Mouse (Mus musculus): Measurements from ENCODE around the gene Hyal1. TPM values are rescaled to one million over a fixed set of nuclear protein-coding genes. Genes with fewer than 3 reads are reported as not detected.

The Hyal1 gene
- polyA plus RNA-seq, 1 experiment from 2014 or later: 4.6 TPM

GRCm38 (mm10) chr9:107615035-107615434 lies 38.3 kb downstream of the Hyal1 start:
- WGBS: 61% methylated on average over 4 of the region's 4 CpGs
- Histone ChIP-seq H3K9me3 (ENCODE audit: control insufficient read depth, low read length) (no peaks in the 10 kb centered on the region), H3K4me3 (ENCODE audit: control insufficient read depth in 1 of 2, insufficient read depth in 1 of 2, low read depth in 1 of 2, low read length in 2 of 2) (no peak overlapping the region), H3K27ac (replicated peaks in 1 of 2; ENCODE audit: control insufficient read depth in 1 of 2, insufficient read depth in 1 of 2, low read depth in 2 of 2, low read length in 2 of 2) (peak overlapping the region in 1 of 2 experiments; percentile 94; a peak in 1 of 4 replicates), H3K4me2 (ENCODE audit: low read length) (no peak overlapping the region), H3K4me1 (ENCODE audit: control insufficient read depth in 2 of 2, insufficient read depth in 2 of 2, low read length in 2 of 2) (peaks cover 39 to 58% of the 10 kb centered on the region in 2 experiments), H3K27me3 (ENCODE audit: control insufficient read depth, insufficient read depth, low read length) (no peaks in the 10 kb centered on the region), H3K36me3 (ENCODE audit: control insufficient read depth, insufficient read depth, low read length) (peaks cover 63% of the 10 kb centered on the region), H3K9ac (ENCODE audit: low read length) (0 out of 2 replicates have a peak overlapping the region, but pooled peaks have one; percentile 34)
- no peak for ATAC-seq (ENCODE audit: insufficient number of reproducible peaks, insufficient read depth, low FRiP score, low read depth)

DNA sequence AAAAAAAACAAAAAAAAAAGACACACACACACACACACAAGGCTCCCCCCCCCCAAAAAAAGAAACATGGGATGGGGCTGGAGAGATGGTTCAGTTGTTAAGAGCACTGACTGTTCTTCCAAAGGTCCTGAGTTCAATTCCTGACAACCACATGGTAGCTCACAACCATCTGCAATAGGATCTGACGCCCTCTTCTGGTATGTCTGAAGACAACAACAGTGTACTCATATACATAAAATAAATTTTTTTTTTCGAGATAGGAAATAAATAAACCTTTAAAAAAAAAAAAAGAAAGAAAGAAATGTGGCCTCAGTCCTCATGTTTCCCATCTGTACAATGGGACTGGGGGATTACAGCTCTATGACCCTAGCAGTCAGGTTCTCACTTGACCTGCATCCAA lies 40.7 kb downstream of the Hyal1 start:
- Histone ChIP-seq H3K4me2 (ENCODE audit: low read length) (no peak overlapping the region), H3K4me1 (ENCODE audit: control insufficient read depth in 2 of 2, insufficient read depth in 2 of 2, low read length in 2 of 2) (peaks cover 31 to 54% of the 10 kb centered on the region in 2 experiments), H3K27me3 (ENCODE audit: control insufficient read depth, insufficient read depth, low read length) (no peaks in the 10 kb centered on the region), H3K36me3 (ENCODE audit: control insufficient read depth, insufficient read depth, low read length) (peaks cover 76% of the 10 kb centered on the region), H3K9me3 (ENCODE audit: control insufficient read depth, low read length) (no peaks in the 10 kb centered on the region), H3K27ac (replicated peaks in 1 of 2; ENCODE audit: control insufficient read depth in 1 of 2, insufficient read depth in 1 of 2, low read depth in 2 of 2, low read length in 2 of 2) (peak overlapping the region; percentile 94 to 97), H3K4me3 (ENCODE audit: control insufficient read depth in 1 of 2, insufficient read depth in 1 of 2, low read depth in 1 of 2, low read length in 2 of 2) (no peak overlapping the region), H3K9ac (ENCODE audit: low read length) (no peak overlapping the region; the same call in 1 of the 2 replicates)
- no peak for ATAC-seq (ENCODE audit: insufficient number of reproducible peaks, insufficient read depth, low FRiP score, low read depth)
- WGBS: 68% methylated on average over 2 of the region's 2 CpGs

- Histone ChIP-seq H3K9ac (ENCODE audit: low read length) (peak overlapping the region; percentile 56), H3K27me3 (ENCODE audit: control insufficient read depth, insufficient read depth, low read length) (no peaks in the 10 kb centered on the region), H3K9me3 (ENCODE audit: control insufficient read depth, low read length) (no peaks in the 10 kb centered on the region), H3K4me3 (ENCODE audit: control insufficient read depth in 1 of 2, insufficient read depth in 1 of 2, low read depth in 1 of 2, low read length in 2 of 2) (no peak overlapping the region), H3K4me1 (ENCODE audit: control insufficient read depth in 2 of 2, insufficient read depth in 2 of 2, low read length in 2 of 2) (peaks cover 31 to 51% of the 10 kb centered on the region in 2 experiments), H3K27ac (replicated peaks in 1 of 2; ENCODE audit: control insufficient read depth in 1 of 2, insufficient read depth in 1 of 2, low read depth in 2 of 2, low read length in 2 of 2) (peak overlapping the region; percentile 94 to 97), H3K4me2 (ENCODE audit: low read length) (peak overlapping the region; percentile 4), H3K36me3 (ENCODE audit: control insufficient read depth, insufficient read depth, low read length) (peaks cover 82% of the 10 kb centered on the region)
- 62% methylated on average over 6 of the region's 6 CpGs for WGBS
- no peak for ATAC-seq (ENCODE audit: insufficient number of reproducible peaks, insufficient read depth, low FRiP score, low read depth)
Measured at GRCm38 (mm10) chr9:107618098-107618497, 41.4 kb downstream of the Hyal1 start.

- Histone ChIP-seq H3K4me1 (ENCODE audit: control insufficient read depth in 2 of 2, insufficient read depth in 2 of 2, low read length in 2 of 2) (peaks cover 33 to 56% of the 10 kb centered on the region in 2 experiments), H3K9me3 (ENCODE audit: control insufficient read depth, low read length) (no peaks in the 10 kb centered on the region), H3K36me3 (ENCODE audit: control insufficient read depth, insufficient read depth, low read length) (peaks cover 87% of the 10 kb centered on the region), H3K27me3 (ENCODE audit: control insufficient read depth, insufficient read depth, low read length) (no peaks in the 10 kb centered on the region), H3K9ac (ENCODE audit: low read length) (peak overlapping the region; percentile 56), H3K4me3 (ENCODE audit: control insufficient read depth in 1 of 2, insufficient read depth in 1 of 2, low read depth in 1 of 2, low read length in 2 of 2) (no peak overlapping the region), H3K4me2 (ENCODE audit: low read length) (peak overlapping the region; percentile 4), H3K27ac (replicated peaks in 1 of 2; ENCODE audit: control insufficient read depth in 1 of 2, insufficient read depth in 1 of 2, low read depth in 2 of 2, low read length in 2 of 2) (peak overlapping the region; percentile 94 to 97)
- ATAC-seq (ENCODE audit: insufficient number of reproducible peaks, insufficient read depth, low FRiP score, low read depth): peak; percentile 82
- WGBS: 5% methylated on average over 13 of the region's 13 CpGs
Measured at GRCm38 (mm10) chr9:107618778-107619545, 42.2 kb downstream of the Hyal1 start.

GRCm38 (mm10) chr9:107619546-107619879 lies 42.8 kb downstream of the Hyal1 start:
- Histone ChIP-seq H3K9ac (ENCODE audit: low read length) (peak overlapping the region; percentile 53), H3K4me1 (ENCODE audit: control insufficient read depth in 2 of 2, insufficient read depth in 2 of 2, low read length in 2 of 2) (peaks cover 36 to 61% of the 10 kb centered on the region in 2 experiments), H3K27ac (replicated peaks in 1 of 2; ENCODE audit: control insufficient read depth in 1 of 2, insufficient read depth in 1 of 2, low read depth in 2 of 2, low read length in 2 of 2) (peak overlapping the region; percentile 94 to 97), H3K4me3 (ENCODE audit: control insufficient read depth in 1 of 2, insufficient read depth in 1 of 2, low read depth in 1 of 2, low read length in 2 of 2) (no peak overlapping the region), H3K27me3 (ENCODE audit: control insufficient read depth, insufficient read depth, low read length) (no peaks in the 10 kb centered on the region), H3K4me2 (ENCODE audit: low read length) (peak overlapping the region; percentile 47), H3K9me3 (ENCODE audit: control insufficient read depth, low read length) (no peaks in the 10 kb centered on the region), H3K36me3 (ENCODE audit: control insufficient read depth, insufficient read depth, low read length) (peaks cover 87% of the 10 kb centered on the region)
- no peak for ATAC-seq (ENCODE audit: insufficient number of reproducible peaks, insufficient read depth, low FRiP score, low read depth)
- 15% methylated on average over 13 of the region's 13 CpGs for WGBS

- Histone ChIP-seq H3K4me3 (ENCODE audit: control insufficient read depth in 1 of 2, insufficient read depth in 1 of 2, low read depth in 1 of 2, low read length in 2 of 2) (no peak overlapping the region), H3K4me2 (ENCODE audit: low read length) (no peak overlapping the region), H3K9ac (ENCODE audit: low read length) (0 out of 2 replicates have a peak overlapping the region, but pooled peaks have one; percentile 12), H3K27me3 (ENCODE audit: control insufficient read depth, insufficient read depth, low read length) (no peaks in the 10 kb centered on the region), H3K9me3 (ENCODE audit: control insufficient read depth, low read length) (no peaks in the 10 kb centered on the region), H3K27ac (replicated peaks in 1 of 2; ENCODE audit: control insufficient read depth in 1 of 2, insufficient read depth in 1 of 2, low read depth in 2 of 2, low read length in 2 of 2) (peak overlapping the region; percentile 26 to 94; a peak in 3 of 4 replicates), H3K36me3 (ENCODE audit: control insufficient read depth, insufficient read depth, low read length) (peaks cover 85% of the 10 kb centered on the region), H3K4me1 (ENCODE audit: control insufficient read depth in 2 of 2, insufficient read depth in 2 of 2, low read length in 2 of 2) (peaks cover 39 to 58% of the 10 kb centered on the region in 2 experiments)
- no peak for ATAC-seq (ENCODE audit: insufficient number of reproducible peaks, insufficient read depth, low FRiP score, low read depth)
Measured at GRCm38 (mm10) chr9:107620954-107621353, 44.2 kb downstream of the Hyal1 start.

DNA sequence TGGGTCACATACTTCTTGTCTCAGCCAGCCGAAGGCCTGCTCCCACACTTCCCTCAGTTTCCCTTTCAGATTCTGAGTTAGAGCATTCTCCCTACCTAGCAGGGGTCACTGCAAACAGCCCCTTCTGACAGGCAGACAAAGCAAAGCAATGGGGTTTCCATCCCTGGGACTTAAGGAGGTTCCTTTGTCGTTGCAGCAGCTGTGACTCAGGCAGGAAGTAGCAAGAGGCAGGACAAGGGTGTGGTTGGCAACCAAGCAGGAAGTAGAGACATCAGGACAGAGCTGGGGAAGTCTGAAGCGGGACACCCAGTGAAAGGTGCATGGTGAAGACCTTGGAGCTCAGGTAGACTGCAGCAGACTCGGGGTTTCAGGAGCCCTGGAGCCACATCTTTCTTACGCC lies 47.8 kb downstream of the Hyal1 start:
- no peak overlapping the region for H3K4me2 ChIP-seq (ENCODE audit: low read length)
- H3K36me3 ChIP-seq (ENCODE audit: control insufficient read depth, insufficient read depth, low read length): peaks cover 70% of the 10 kb centered on the region

More for the DNA sequence above, 47.8 kb downstream of the Hyal1 start:
- peak overlapping the region; percentile 42 to 56 for H3K27ac ChIP-seq (replicated peaks in 1 of 2; ENCODE audit: control insufficient read depth in 1 of 2, insufficient read depth in 1 of 2, low read depth in 2 of 2, low read length in 2 of 2)
- H3K9me3 ChIP-seq (ENCODE audit: control insufficient read depth, low read length): no peaks in the 10 kb centered on the region
- peak overlapping the region; percentile 42; the same call in 1 of the 2 replicates for H3K9ac ChIP-seq (ENCODE audit: low read length)
- peaks cover 56 to 73% of the 10 kb centered on the region in 2 experiments for H3K4me1 ChIP-seq (ENCODE audit: control insufficient read depth in 2 of 2, insufficient read depth in 2 of 2, low read length in 2 of 2)
- no peak for ATAC-seq (ENCODE audit: insufficient number of reproducible peaks, insufficient read depth, low FRiP score, low read depth)
- no peaks in the 10 kb centered on the region for H3K27me3 ChIP-seq (ENCODE audit: control insufficient read depth, insufficient read depth, low read length)
- no peak overlapping the region for H3K4me3 ChIP-seq (ENCODE audit: control insufficient read depth in 1 of 2, insufficient read depth in 1 of 2, low read depth in 1 of 2, low read length in 2 of 2)
- 70% methylated on average over 5 of the region's 5 CpGs for WGBS
